Mouse (Mus musculus) heart, embryonic 16.5 days (tissue): ENCODE data around the gene Il2rg. TPM values are rescaled to one million over a fixed set of nuclear protein-coding genes. Genes with fewer than 3 reads are reported as not detected.
A peak's percentile ranks its signal among the peaks of the same experiment; 100 is the strongest.

Source experiments
- ATAC-seq: fragments of 200-750 bp; cut with Nextera tagmentation; replicated peaks from 2 replicates; pipeline ENCODE4 v1.8.0; 2017; ENCODE audit warnings: moderate number of reproducible peaks; ENCODE audit not compliant: insufficient read depth, low FRiP score; ENCODE audit errors: extremely low read depth
- H3K27ac ChIP-seq: fragments of 300-500 bp; sonication (generic); 2 replicates; pipeline ENCODE4 v1.5.1; 2014; ENCODE audit warnings: mild to moderate bottlenecking, low read length, control low read depth, moderate library complexity
- H3K27me3 ChIP-seq: fragments of 300-500 bp; sonication (generic); 2 replicates; pipeline ENCODE4 v1.6.1; 2014; ENCODE audit warnings: low read length, mixed read lengths; ENCODE audit not compliant: control insufficient read depth, insufficient read depth
- H3K36me3 ChIP-seq: fragments of 300-500 bp; sonication (generic); 2 replicates; pipeline ENCODE4 v1.6.1; 2014; ENCODE audit not compliant: control insufficient read depth, insufficient read depth
- H3K4me1 ChIP-seq: fragments of 300-500 bp; sonication (generic); 2 replicates; pipeline ENCODE4 v1.6.1; 2014; ENCODE audit warnings: low read length, mixed read lengths; ENCODE audit not compliant: control insufficient read depth, insufficient read depth
- H3K4me2 ChIP-seq: fragments of 300-500 bp; sonication (generic); 2 replicates; pipeline ENCODE4 v1.6.1; 2014; ENCODE audit warnings: low read depth, mild to moderate bottlenecking, control low read depth, low read length
- H3K4me3 ChIP-seq: fragments of 300-500 bp; sonication (generic); 2 replicates; pipeline ENCODE4 v1.5.1; 2014; ENCODE audit warnings: mild to moderate bottlenecking, control low read depth, low read length
- H3K9ac ChIP-seq: fragments of 300-500 bp; sonication (generic); 2 replicates; pipeline ENCODE4 v1.6.1; 2014; ENCODE audit warnings: low read length, control low read depth
- H3K9me3 ChIP-seq: fragments of 300-500 bp; sonication (generic); replicated peaks from 2 replicates; pipeline ENCODE4 v1.6.1; 2016; ENCODE audit warnings: low read length; ENCODE audit not compliant: control insufficient read depth
- WGBS: fragments of 180-500 bp; shearing (Covaris S2); extraction: QIAGEN DNeasy Blood & Tissue Kit; methylation state at CpG from one replicate; pipeline ENCODE4 v1.1.7; 2014; 5-methylcytosine and 5-hydroxymethylcytosine counted together
- polyA plus RNA-seq: library from polyadenylated mRNA; unstranded; fragments of >200 nt; fragmentation: Nextera tagmentation; extraction: Ambion mirVana; gene quantifications from 2 replicates; pipeline ENCODE4 v1.2.1, GENCODE M21; 2015

Gene Il2rg
- polyA plus RNA-seq, 1 experiment from 2014 or later, result 43.8 TPM

DNA sequence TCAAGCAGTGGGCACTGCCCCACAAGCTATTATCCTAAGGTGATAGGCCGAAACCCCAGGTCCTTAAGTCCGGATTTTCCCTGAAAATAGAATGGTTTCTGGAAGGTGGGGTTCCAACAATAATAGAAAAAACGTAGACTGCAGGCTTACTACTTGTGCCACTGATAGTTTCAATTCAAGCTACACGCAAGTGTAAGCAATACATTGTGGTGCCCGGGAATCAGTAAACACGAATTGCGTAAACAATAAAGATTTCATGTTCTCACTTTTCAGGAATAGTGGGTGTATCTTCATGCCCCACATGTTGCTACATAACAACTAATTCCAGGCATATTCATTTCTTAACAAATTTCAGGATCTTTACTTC is 45.3 kb downstream of the Il2rg start:
- Histone ChIP-seq H3K9ac (peak overlapping the region; percentile 66), H3K27ac (peak overlapping the region; percentile 62), H3K9me3 (no peaks in the 10 kb centered on the region), H3K36me3 (no peaks in the 10 kb centered on the region), H3K4me1 (no peaks in the 10 kb centered on the region; the same call in 1 of the 2 replicates), H3K27me3 (no peaks in the 10 kb centered on the region), H3K4me2 (peak overlapping the region; percentile 67), H3K4me3 (peak overlapping the region; percentile 70)
- WGBS, result 26% methylated on average over 7 of the region's 7 CpGs
- ATAC-seq, result no peak

DNA sequence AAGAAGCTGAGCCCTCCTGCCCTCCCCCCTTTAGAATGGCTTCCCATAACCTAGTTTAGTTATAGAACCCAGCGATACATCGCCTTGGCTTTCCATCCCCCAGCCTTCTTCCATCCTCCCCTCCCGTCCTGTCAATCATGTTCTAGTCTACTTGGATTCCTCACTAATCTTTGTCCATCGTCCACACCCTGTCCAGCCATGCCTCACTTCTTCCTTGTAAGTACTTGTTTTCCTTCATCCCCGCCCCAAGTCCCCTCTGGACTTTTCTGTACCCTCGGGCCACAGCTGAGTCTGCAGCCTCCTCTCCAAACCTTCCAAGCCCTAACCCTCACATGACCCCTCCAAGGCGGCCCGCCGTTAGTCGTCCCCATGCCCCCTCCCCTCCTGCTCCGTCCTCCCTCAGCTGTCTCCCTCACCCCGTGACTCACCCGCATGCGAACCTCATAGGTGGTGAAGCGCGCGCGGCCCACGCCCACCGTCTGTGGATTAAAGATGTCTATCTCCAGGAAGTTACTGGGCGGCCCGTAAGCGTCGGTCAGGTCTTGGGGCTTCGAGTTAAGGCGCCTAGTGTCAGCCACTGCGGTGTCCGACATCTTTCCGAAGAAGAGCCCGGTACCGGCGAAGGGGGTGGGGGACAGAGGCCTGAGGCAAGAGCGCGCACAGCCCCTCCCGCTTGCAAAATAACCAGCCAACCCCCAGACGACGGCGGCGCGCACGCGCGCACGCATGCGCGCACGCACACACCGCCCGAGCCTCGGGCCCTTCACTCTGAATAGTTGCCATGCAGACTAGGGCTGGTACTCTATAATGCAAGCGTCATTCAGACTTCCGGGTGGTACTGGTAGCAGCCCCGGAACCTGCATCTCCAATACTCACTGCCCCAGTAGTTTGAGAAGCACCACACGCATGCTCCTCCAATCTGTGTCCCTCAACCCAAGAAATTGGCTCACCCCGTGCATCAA is 45.9 kb downstream of the Il2rg start, which contains the start of gene Snx12:
Gene Snx12, minus strand, starts transcription at position 730 of the 962 bp plus-strand sequence.
- Histone ChIP-seq H3K4me1 (no peaks in the 10 kb centered on the region; the same call in 1 of the 2 replicates), H3K9me3 (no peaks in the 10 kb centered on the region), H3K4me3 (peak within 1 kb of the TSS; percentile 70), H3K27me3 (no peaks in the 10 kb centered on the region), H3K27ac (peak within 1 kb of the TSS; percentile 82), H3K4me2 (peak within 1 kb of the TSS; percentile 67), H3K9ac (peak within 1 kb of the TSS; percentile 76), H3K36me3 (no peaks in the 10 kb centered on the region)
- peak; percentile 96 for ATAC-seq
- 9% methylated on average over 55 of the region's 55 CpGs for WGBS

Other genes starting within 250 kb of the Il2rg start
- 0.32 and 0.35 TPM in 2 replicates for gene Tex11, start 208.6 kb downstream of the Il2rg start, polyA plus RNA-seq
- gene Slc7a3, start 182.2 kb downstream of the Il2rg start, polyA plus RNA-seq, result 0.64 and 0.69 TPM in 2 replicates
- 38.8 and 47.8 TPM in 2 replicates for gene Snx12, start 45.7 kb downstream of the Il2rg start, polyA plus RNA-seq
- gene Foxo4, start 13.7 kb downstream of the Il2rg start, polyA plus RNA-seq, result 1.7 TPM in 2 replicates
- 0.33 TPM in 1 of 2 replicates, not detected in the other for gene Gm614, start 4.3 kb downstream of the Il2rg start, polyA plus RNA-seq
- not detected in 2 replicates for gene Gm20489, start 768 bp upstream of the Il2rg start, polyA plus RNA-seq
- 18.9 and 25.2 TPM in 2 replicates for gene Med12, start 5.8 kb upstream of the Il2rg start, polyA plus RNA-seq
- 1.9 and 2.0 TPM in 2 replicates for gene Nlgn3, start 30.9 kb upstream of the Il2rg start, polyA plus RNA-seq
- gene Gjb1, start 108.1 kb upstream of the Il2rg start, polyA plus RNA-seq, result 0.10 and 0.60 TPM in 2 replicates
- gene Zmym3, start 152.6 kb upstream of the Il2rg start, polyA plus RNA-seq, result 23.5 and 25.6 TPM in 2 replicates
- gene Nono, start 161.1 kb upstream of the Il2rg start, polyA plus RNA-seq, result 237 and 264 TPM in 2 replicates
- gene Itgb1bp2, start 180.8 kb upstream of the Il2rg start, polyA plus RNA-seq, result 105 and 106 TPM in 2 replicates